Mouse (Mus musculus): Measurements from ENCODE around the gene Mafg.

The Mafg gene

GRCm38 (mm10) chr11:120623961-120624679 is 9.3 kb downstream of the Mafg start:
- peak; percentile 86 for DNase-seq (ENCODE audit: low read depth, low spot score)

- DNase-seq (ENCODE audit: low read depth, low spot score): no peak
Observed at GRCm38 (mm10) chr11:120622805-120623204, 10.6 kb downstream of the Mafg start.

GRCm38 (mm10) chr11:120620195-120620594 is 13.2 kb downstream of the Mafg start:
- no peak for DNase-seq (ENCODE audit: low read depth, low spot score)

GRCm38 (mm10) chr11:120618619-120619535 is 14.5 kb downstream of the Mafg start:
- DNase-seq (ENCODE audit: low read depth, low spot score): no peak

GRCm38 (mm10) chr11:120617519-120618112 is 15.8 kb downstream of the Mafg start, which contains the start of gene Pcyt2:
TSS of gene Pcyt2 (minus strand) at chr11:120617936.
- DNase-seq (ENCODE audit: low read depth, low spot score): peak; percentile 97

- peak; percentile 36 for DNase-seq (ENCODE audit: low read depth, low spot score)
Observed at GRCm38 (mm10) chr11:120616617-120617294, 16.6 kb downstream of the Mafg start.

GRCm38 (mm10) chr11:120615606-120616203 is 17.7 kb downstream of the Mafg start:
- DNase-seq (ENCODE audit: low read depth, low spot score): no peak

- no peak for DNase-seq (ENCODE audit: low read depth, low spot score)
Observed at GRCm38 (mm10) chr11:120615167-120615566, 18.2 kb downstream of the Mafg start.

- no peak for DNase-seq (ENCODE audit: low read depth, low spot score)
Observed at GRCm38 (mm10) chr11:120613976-120614375, 19.4 kb downstream of the Mafg start.

- no peak for DNase-seq (ENCODE audit: low read depth, low spot score)
Observed at GRCm38 (mm10) chr11:120613481-120613972, 19.9 kb downstream of the Mafg start.

- DNase-seq (ENCODE audit: low read depth, low spot score): peak; percentile 69
Observed at GRCm38 (mm10) chr11:120612763-120613162, 20.6 kb downstream of the Mafg start.

- DNase-seq (ENCODE audit: low read depth, low spot score): no peak
Observed at GRCm38 (mm10) chr11:120610477-120611046, 22.8 kb downstream of the Mafg start.

GRCm38 (mm10) chr11:120609250-120609649 is 24.1 kb downstream of the Mafg start:
- DNase-seq (ENCODE audit: low read depth, low spot score): peak; percentile 59

- DNase-seq (ENCODE audit: low read depth, low spot score): peak; percentile 75
Observed at GRCm38 (mm10) chr11:120608241-120609034, 25.0 kb downstream of the Mafg start, which contains the start of gene Npb. TSS of gene Npb (plus strand) at chr11:120608477.

GRCm38 (mm10) chr11:120606764-120607163 is 26.6 kb downstream of the Mafg start:
- no peak for DNase-seq (ENCODE audit: low read depth, low spot score)

- no peak for DNase-seq (ENCODE audit: low read depth, low spot score)
Observed at GRCm38 (mm10) chr11:120605667-120606066, 27.7 kb downstream of the Mafg start.

GRCm38 (mm10) chr11:120603545-120603944 is 29.9 kb downstream of the Mafg start:
- DNase-seq (ENCODE audit: low read depth, low spot score): no peak

GRCm38 (mm10) chr11:120600716-120601115 is 32.7 kb downstream of the Mafg start:
- DNase-seq (ENCODE audit: low read depth, low spot score): no peak

- peak; percentile 49 for DNase-seq (ENCODE audit: low read depth, low spot score)
Observed at GRCm38 (mm10) chr11:120598990-120599549, 34.3 kb downstream of the Mafg start.

Data from A20 (cell line).